Mouse (Mus musculus): ENCODE data around the gene Gpr12. TPM values are rescaled to one million over a fixed set of nuclear protein-coding genes. Genes with fewer than 3 reads are reported as not detected.
"Not testable (repeated sequence)": the region's sequence is repeated elsewhere in the genome, so short reads cannot be mapped to it uniquely, and the experiment has no call there.

Gpr12 gene
- total and polyA plus RNA-seq, 3 experiments: not detected

- no peak for DNase-seq
These were observed 1.5 kb upstream of the Gpr12 start for GRCm38 (mm10) chr5:146586357-146587070.

DNA sequence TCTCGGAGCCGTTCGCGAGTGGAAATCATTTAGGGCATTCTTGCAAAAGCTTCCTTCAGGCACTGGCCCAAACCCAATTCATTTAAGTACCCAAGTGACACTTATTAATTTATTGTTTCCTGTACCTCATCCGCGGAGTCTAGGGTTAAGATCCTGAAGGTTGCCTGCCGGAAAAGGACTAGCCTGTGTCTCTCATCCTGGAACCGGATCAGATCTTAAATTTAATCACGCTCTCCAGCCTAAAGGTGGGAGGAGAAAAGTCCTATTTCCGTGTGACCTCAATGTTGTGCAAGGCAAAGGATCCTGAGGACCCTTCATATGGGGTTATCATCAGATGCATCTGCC is 240 bp upstream of the Gpr12 start:
- DNase-seq: no peak

DNA sequence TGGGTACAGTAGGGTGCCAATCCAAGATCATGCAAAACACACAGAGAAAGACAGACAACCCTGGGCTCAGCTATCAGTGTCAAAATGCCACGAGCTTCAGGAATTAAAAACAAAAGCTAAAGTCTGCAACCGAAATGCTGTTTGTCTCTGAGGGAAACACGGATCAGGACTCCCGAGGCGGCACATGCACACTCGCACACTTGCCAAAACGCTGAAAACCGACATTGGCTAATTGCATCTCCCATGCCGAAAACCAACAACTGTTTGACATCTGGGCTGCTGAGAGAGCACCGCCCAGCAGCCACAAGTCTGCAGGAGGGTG is 922 bp downstream of the Gpr12 start:
- no peak for DNase-seq

- DNase-seq: no peak
These were observed 8.4 kb downstream of the Gpr12 start for GRCm38 (mm10) chr5:146576668-146577067.

DNA sequence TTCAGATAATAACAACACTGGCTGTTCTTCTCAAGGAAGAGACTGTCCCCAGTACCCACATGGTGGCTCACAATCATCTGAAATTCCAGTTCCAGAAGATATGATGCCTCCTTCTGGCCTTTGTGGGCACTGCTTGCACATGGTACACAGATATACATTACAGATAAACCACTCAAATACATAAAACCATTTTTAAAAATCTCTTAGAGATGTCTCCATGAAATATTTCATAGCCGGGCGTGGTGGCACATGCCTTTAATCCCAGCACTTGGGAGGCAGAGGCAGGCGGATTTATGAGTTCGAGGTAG is 12.3 kb downstream of the Gpr12 start:
- not testable (repeated sequence) for DNase-seq

DNA sequence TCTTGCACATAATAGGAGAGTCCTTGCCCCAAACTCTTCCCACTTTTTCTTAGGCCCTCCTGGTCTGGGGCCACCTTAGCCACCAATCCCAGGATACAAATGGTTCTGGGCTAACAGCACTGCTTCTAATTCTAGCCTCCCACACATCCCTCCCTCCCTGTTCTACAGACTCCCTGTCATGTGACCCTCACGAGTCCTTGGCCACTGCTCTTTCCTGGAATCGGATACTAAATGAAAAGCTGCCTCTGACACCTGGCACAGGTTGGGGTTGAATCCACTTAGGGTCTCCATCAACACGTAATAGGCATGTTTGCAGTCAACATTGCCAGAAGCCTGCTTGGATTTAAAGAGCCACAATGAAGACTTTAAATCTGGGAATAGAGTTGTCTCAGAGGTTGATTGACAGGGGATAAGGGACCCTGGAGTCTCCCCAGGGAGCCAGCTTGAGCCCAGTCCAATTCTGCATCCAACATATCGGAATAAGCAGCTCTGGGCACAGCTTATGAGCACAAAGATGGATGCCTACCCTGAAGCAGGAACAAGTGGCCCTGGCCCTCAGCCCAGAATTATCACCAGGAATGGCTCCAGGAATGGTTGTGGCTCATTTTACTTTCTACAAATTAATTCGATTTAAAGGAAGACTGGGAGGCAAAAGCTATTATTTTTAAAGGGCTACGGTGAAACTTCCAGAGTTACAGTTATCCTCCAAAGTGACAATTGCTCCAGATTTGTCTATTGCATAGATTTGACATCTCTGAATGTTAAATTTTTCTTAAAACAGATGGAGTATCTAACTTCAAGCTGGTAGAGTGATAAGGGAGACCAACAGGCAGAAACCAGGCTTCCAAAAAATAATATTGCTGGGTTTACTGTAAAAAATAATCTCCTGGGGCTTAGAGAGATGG is 13.0 kb downstream of the Gpr12 start:
- DNase-seq: not testable (repeated sequence)

DNA sequence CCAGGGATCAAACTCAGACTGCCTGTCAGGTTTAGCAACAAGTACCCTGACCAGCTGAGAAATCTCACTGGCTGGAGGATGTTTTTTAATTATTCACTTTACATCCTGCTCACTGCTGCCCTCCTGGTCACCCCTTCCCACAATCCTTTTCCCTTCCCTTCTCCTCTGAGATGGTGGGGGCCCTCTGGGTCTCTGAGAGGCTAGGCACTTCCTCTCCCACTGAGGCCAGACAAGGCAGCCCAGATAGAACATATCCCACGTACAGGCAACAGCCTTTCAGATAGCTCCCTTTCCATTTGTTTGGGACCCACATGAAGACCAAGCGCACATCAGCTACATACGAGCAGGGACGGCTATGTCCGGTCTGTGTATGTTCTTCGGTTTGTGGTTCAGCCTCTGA is 14.9 kb downstream of the Gpr12 start:
- not testable (repeated sequence) for DNase-seq

GRCm38 (mm10) chr5:146567054-146567453 is 18.0 kb downstream of the Gpr12 start:
- no peak for DNase-seq

- DNase-seq: no peak
These were observed 20.8 kb downstream of the Gpr12 start for GRCm38 (mm10) chr5:146564259-146564658.

- DNase-seq: not testable (repeated sequence)
These were observed 29.2 kb downstream of the Gpr12 start, which contains the start of gene Gm3415 for GRCm38 (mm10) chr5:146555836-146556235. Gene Gm3415, plus strand, starts transcription at chr5:146556136.

DNA sequence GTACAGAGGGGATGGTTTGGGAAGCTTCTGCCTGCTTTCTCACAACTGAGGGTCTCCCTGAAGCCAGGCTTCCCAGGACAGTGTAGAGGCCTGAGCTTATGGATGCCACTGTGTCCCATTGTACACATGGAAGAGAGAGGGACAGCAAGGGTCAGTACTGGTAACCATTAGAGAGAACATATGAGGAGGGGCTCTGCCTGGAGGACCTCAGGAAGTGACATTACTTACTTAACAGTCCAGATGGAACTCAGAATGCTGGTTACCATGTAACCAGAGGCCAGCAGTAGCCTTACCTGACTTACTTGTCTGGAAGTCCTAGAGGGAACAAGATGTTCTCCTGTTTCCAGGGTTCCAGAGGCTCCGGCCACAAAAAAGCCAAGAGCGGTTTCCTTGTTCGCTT is 47.7 kb downstream of the Gpr12 start, which contains the start of gene Gm3409:
Gm3409 (plus strand) TSS at position 301 of the 400 bp plus-strand sequence.
- not testable (repeated sequence) for DNase-seq

Other genes with a start within 250 kb of the Gpr12 start
- 10 to 100 TPM; 21.0 to 22.9 TPM for gene Wasf3, start 200.3 kb downstream of the Gpr12 start, total RNA-seq (2021)
- 24.9 and 34.2 TPM in 2 replicates for gene Wasf3, start 200.3 kb downstream of the Gpr12 start, polyA plus RNA-seq (2012; rRNA removed)
- gene Gm6408, start 103.3 kb downstream of the Gpr12 start, total RNA-seq (2021): not detected
- not detected in 2 replicates for gene Gm6408, start 103.3 kb downstream of the Gpr12 start, polyA plus RNA-seq (2012; rRNA removed)
- gene Gm6370, start 93.9 kb downstream of the Gpr12 start, total RNA-seq (2021): not detected
- gene Gm6370, start 93.9 kb downstream of the Gpr12 start, polyA plus RNA-seq (2012; rRNA removed): not detected in 2 replicates
- gene 4930449I24Rik, start 82.8 kb downstream of the Gpr12 start, total RNA-seq (2021): not detected
- gene 4930449I24Rik, start 82.8 kb downstream of the Gpr12 start, polyA plus RNA-seq (2012; rRNA removed): not detected in 2 replicates
- gene Gm3402, start 71.1 kb downstream of the Gpr12 start, total RNA-seq (2021): not detected
- not detected in 2 replicates for gene Gm3402, start 71.1 kb downstream of the Gpr12 start, polyA plus RNA-seq (2012; rRNA removed)
- not detected for gene Gm3404, start 59.4 kb downstream of the Gpr12 start, total RNA-seq (2021)
- gene Gm3404, start 59.4 kb downstream of the Gpr12 start, polyA plus RNA-seq (2012; rRNA removed): not detected in 2 replicates
- gene Gm3409, start 47.6 kb downstream of the Gpr12 start, total RNA-seq (2021): not detected
- not detected in 2 replicates for gene Gm3409, start 47.6 kb downstream of the Gpr12 start, polyA plus RNA-seq (2012; rRNA removed)
- gene Gm3415, start 29.1 kb downstream of the Gpr12 start, total RNA-seq (2021): not detected
- gene Gm3415, start 29.1 kb downstream of the Gpr12 start, polyA plus RNA-seq (2012; rRNA removed): not detected in 2 replicates
- gene Usp12, start 209.8 kb upstream of the Gpr12 start, total RNA-seq (2021): 10 to 100 TPM; 27.4 to 34.2 TPM
- gene Usp12, start 209.8 kb upstream of the Gpr12 start, polyA plus RNA-seq (2012; rRNA removed): 2.9 and 3.2 TPM in 2 replicates
- gene Rpl21, start 247.7 kb upstream of the Gpr12 start, total RNA-seq (2021): 100 to 1,000 TPM; 308 to 315 TPM
- gene Rpl21, start 247.7 kb upstream of the Gpr12 start, polyA plus RNA-seq (2012; rRNA removed): 5.2 and 5.3 TPM in 2 replicates

Measured in adrenal gland, adult 2 months (tissue).